Mouse (Mus musculus): ENCODE data around the gene Nrros.

The Nrros gene

DNA sequence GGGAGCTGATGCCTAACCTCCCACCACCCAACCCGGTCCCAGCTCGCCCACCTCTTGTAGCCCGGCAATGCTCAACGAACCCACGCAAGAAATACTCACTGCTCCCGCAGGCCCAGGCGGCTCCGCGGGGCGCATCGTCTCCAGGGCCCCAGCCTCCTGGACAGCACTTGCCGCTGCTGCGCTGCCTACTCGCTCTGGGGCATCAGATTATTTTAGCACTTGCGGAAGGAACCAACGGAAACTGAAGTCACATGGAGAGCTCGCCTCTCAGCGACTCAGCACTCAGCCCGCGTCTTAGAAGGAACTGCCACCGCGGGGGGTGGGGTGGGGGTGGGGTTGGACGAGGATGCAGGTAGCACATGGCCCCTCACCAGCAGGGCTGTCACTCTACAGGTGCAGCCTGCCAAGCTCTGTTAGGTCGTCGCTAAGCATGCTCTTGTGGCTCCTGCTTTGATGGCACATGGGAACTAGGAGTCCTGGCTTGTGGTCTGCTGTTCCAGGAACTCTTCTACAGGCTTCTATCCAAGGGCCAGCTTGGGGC lies at the start of gene Nrros:
Nrros (minus strand) TSS at position 314 of the 541 bp plus-strand sequence.
- DNase-seq = peak; percentile 60 to 64

DNA sequence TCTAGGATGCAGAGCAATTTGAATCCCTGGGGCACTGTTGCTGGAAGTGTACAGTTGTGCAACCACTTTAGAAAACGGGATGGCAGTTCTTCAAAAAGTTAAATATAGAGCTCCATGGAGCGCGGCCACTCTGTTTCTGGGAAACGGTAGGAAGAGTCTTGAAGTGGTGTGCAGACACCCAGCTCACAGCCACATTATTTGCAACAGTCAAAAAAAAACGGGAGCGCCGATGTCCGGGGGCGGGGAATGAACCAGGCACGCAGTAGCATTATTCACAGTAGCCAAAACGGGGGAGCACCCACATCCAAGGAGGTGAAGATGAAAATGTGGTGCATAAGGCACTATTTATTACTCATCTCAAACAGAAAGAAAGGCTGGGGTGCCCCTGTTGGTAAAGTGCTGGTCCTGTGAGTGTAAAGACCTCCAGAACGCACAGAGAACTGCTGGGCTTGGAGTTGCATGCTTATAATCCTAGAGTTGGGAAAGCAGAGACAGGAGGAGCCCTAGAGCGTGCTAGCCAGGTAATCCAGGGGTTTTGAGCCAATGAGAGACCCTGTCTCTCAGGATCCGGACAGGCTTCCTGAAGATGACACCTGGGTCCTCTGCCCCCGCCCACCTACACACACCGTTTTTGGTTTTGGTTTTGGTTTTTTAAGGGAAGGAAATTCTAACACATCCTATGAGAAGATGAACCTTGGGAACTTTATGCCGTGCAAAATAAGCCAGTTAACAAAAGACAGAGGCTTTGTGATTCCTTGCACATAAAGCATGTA lies 49.6 kb upstream of the Nrros start:
- no peak for DNase-seq

DNA sequence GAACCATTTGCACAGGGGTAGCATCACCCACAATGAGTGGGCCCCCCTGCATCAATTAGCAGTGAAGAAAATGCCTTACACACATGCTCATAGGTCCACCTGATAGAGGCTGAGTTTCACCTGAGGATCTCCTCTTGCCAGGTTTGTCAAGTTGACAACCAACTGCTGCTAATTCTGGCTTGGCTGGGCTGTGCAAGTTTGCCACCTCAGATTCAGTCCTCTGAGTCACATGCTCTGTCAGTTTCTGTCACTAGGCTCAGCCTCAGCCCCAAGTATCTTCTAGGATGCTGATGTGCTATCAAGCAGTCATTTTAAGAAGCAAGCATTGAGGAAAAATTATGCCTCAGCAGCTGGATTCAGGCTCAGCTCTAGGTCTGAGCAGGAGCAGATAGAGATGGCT lies 48.8 kb upstream of the Nrros start:
- DNase-seq = no peak

DNA sequence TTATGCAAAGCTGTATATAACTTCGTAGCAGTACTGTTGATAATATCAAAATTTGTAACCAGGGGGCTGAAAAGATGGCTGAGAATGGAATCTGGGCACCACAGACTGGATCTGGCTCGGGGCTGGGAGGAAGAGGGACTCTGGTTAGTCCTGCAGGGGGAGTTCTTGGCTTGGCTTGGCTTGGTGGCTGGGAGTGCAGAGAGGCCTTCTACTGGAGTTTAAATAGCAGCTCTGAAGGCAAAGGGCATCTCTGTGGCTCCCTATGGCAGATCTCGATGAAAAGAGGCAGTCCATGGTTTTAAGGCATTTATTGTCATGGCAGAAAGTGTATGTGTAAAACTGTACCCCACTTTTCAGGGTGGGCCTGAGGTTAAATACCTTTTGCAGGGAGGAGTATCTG lies 39.5 kb upstream of the Nrros start:
- DNase-seq = peak in 1 of 2 experiments; percentile 8

DNA sequence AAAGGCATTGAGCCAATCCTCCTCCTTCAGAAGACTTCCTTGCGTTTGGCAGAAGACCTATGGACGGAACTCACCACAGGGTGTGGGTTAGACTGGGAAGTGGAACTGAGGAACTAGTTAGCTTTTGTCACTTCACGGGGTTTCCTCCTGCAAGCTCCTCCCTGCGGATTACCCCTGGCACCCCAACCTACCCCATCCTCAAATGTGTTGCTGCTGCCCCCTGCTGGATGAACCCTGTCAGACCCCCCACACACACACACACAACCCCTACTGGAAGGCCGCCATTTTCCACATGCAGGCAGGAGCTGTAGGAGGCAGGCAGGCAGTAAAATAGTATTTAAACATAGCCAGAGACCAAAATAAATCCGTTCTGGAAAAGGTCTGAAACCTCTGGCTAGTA lies 37.3 kb upstream of the Nrros start:
- DNase-seq = peak; percentile 60 to 86

DNA sequence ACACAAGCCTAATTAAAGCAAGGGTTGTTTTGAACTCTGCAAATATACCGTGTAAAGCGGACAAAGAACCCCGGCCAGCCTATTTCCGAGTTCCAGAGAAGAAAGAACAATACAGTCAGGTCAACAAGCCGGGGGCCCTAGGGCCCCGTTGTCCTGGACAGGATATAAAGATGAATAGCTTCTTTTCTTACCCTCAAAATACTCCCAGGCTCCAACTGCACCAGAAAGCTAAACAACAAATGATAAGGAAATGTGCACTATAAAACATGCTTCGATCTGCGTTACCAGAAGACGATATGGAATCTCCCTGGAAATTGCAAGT lies 35.6 kb upstream of the Nrros start:
- DNase-seq = peak in 1 of 2 experiments; percentile 23

DNA sequence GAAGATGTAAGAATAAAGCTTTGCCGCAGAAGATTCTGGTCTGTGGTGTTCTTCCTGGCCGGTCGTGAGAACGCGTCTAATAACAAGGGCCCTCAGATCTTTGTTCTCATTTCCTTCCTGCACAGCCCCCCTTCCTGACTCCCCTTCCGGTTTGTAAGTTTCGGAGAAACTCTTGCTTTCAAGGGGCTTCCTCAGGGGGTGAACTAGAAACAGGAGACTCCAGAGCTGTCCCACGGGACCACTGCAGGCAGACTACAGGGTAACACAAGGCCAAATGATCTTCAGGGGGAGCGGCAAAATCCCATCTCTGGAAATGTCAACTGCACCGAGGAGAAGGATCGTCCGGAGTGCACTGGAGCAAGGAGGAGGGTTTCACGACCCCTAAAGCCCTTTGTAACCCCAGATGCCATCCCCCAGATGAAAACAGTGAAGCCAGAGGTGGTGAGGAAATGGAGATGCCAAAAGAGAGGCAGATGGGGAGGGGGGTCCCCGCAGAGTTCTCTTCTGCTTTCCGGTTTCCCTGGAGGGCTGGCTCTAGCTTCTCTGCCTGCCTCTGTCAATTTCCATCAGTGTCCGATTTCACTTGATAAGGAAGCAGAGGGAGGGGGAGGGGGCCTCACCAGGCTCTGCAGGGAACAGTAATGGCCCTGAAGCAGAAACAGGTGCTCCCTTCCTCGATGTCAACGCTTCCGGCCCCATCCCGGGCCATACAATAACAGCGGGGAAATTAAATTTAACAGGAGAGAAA lies 35.0 kb upstream of the Nrros start:
- DNase-seq = peak; percentile 46 to 65

DNA sequence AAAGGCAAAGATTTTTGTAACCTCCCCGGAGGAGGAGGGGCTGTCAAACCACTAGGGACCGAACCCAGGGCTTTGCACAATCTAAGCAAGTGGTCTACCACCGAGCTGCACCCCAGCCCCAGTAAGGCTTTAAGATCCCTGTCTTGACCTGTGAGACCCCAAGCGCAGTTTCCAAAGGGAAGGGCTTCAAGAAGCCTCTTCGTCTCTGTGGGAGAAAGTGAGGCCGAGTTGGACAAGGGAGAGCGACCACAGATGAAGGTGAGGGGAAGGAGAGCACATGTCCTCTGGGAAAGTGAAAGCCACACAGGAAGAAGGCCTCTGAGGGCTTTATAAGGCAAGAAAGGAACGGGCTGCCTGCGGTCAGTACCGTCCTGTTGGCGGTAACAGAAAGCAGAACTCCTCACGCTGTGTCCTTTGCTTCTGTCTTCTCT lies 24.6 kb upstream of the Nrros start:
- peak; percentile 27 to 34 for DNase-seq

DNA sequence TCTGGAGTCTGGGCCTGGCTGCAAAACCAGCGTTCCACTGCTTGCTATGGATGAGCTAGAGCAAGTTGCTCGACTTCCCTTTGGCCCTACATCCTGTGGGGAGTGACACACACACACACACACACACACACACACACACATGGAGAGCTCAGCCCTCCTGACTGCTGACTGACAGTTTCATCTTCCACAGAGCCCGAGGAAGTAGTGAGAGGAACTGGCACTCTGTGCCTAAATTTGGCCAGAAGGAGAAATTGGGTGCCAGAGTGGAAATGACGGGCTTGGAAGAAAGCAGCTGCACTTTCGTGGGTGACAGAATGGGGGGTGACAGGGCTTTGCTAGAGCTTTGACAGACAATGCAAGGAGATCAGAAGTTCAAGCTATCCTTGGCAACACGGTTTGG lies 23.7 kb upstream of the Nrros start:
- DNase-seq = peak; percentile 54 to 56

DNA sequence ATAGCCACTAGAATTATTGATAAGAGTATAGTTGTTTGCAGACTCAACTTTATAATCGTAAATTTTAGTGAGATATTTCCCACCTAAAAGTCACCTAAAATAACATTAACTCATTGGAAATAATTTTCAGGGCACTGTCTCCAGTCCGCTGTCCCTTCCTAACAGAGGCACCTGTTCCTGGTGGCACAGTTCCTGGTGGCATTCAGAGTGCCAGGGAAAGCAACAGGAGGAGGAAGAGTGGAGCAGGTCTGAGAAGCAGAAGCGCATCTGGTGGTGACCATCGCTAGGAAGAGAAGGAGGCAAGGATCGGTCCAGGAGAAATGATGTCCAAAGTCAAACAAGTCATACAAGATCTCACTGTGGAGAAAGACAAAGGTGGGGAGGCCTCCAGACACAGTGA lies 20.7 kb upstream of the Nrros start:
- no peak for DNase-seq

DNA sequence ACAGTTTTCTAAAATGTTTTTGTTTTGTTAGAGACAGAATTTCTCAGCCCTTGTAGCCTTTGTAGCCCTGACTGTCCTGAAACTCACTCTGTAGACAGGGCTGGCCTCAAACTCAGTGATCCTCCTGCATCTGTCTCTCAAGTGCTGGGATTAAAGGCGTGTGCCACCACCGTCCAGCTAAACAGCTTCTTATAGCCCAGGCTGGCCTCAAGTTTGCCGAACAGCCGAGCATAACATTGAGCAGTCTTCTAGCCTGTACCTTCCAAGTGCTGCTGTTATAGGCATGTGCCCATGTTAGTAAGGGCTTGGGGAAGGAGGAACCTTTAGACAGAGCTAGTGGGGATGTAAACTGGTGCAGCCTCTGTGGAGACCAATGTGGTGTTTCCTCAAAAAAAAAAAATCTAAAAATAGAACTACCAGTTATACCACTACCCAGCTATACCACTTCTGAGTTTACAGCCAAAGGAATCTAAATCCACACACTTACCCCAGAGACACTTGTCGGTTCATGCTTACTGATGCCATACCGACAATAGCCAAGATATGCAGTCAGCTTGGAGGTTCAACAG lies 14.0 kb upstream of the Nrros start, which contains the start of gene Bex6:
Bex6 (plus strand) TSS at position 491 of the 569 bp plus-strand sequence.
- no peak for DNase-seq

DNA sequence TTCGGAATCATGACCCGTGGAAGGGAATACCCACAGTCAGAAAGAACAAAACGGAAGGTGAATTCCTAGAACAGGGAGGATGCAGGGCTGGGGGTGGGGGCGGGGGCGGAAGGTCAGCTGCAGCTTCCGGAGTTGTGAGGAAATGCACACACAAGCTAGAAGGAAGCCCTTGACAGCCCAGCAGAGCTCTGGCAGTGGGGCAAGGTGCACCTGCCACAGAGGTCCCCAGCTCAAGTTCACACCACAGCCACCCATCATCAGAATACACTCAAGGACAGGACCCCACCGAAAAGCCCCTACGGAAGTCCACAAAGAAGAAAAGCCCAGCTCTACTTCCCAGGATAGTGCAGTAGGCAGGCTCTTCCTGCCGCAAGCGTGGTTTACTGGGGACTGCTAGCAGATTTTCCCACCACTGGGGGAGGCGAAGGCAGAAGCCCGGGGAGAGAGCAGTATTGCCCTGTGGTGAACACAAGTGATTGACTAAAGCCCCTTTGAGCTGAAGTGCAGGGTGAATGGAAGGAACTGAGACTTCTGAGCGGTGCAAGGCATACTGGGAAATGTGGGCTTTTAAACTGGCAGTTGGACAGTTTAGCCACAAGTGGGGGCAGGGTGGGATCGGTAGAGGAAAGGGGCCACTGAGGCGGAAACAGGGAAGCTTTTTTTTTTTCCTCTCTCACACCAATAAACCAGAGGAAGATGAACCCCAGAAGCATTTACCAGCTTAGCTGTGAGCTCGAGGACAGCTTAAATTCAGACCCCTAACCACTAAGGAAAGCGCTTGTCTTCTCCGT lies 11.7 kb upstream of the Nrros start:
- peak; percentile 18 to 42 for DNase-seq

DNA sequence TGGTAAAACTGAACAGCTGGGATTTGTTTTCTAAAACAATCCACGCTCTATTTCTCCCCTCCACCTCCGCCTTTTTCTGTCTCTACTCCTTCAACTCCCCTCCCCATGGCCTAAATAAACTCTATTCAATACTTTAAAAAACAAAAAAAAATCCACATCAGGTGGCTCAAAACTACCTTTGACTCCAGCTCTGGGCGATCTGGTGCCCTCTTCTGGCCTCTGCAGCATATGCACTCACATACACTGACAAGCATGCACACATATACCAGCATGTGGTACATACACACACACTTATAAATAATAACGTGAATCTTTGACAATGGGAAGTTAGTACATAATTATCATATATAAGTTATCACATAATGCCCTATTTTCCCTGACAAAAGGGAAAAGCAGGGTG lies 9.6 kb upstream of the Nrros start:
- DNase-seq = no peak

DNA sequence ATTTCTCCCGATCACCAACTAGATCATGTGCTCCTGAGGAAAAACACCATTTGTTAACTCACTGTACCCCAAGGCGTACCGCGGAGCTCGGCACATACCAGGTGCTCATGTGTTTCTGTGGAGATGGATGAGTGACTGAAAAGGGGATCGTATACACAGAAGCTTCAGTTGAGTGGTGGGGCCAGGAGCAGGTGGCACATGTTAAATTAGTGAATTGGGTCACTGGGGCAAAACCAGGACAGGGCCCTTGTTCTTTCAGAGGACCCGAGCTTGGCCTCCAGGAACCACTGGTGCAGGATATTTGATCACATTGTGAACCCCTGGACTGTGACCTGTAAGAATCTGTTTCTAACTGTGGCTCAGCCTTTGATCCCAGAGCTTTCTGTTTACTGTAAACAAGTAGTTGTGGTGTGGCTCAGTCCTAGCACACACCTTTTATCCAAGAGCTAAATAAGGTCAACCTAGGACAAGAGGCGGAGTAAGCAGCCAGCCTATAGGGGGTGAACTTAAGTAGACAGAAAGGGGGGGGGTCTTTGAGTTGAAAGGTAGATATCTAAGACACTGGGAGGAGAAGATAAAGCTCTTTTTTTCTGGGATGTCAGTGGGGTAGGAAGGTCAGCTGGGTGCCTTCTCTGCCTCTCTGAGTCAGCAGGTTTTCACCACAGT lies 9.1 kb upstream of the Nrros start:
- no peak for DNase-seq

DNA sequence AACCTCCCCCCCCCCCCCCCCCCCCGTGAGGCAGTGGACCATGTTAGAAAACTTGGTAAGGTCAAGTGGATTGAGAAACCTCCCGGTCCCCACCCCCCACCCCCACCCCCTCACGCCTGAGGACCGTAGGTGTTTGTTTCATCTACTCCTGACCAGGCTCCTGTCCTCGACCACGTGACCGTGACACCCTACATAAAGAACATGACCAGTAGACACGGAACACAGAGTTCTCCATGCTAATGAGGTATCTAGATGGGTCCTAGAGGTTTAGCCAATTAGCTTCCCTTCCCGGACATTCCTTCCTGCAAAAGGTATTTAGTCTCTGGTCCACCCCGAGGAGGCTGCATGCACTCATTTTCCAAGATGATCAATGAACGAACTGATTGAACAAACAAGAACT lies 8.0 kb upstream of the Nrros start:
- peak in 1 of 2 experiments; percentile 72 for DNase-seq

DNA sequence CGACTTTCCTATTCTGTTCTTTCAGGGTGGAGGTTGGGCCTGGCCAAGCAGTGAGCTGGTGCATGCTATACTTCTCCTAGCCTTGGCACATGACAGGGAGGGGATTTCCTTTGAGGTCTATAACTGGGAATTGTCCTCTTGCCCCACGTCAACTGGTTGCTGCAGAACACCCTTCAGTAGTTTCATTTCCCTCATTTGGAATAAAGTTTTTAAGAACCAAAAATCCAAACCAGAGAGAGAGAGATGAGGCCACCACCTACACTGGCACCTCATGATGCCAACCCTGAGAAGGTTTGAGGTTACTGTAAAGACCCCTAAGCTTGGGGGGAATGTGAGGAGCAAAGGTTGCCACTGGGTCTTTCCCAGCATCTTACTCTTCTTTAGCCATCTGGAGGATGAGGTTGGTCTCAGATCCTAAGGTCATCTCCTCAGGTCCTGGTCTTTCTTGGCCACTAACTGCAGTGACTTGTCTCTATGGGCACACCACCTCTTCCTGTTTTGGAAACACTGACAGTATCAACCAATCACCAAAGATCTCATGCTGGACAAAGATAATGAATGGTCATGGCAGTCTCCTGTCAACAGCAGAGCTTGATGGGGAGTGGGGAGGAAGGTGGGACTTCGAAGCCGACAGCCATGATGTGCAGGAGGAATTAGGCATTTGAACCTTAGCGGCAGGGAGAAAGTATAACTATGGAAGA lies 5.8 kb upstream of the Nrros start:
- DNase-seq = no peak

DNA sequence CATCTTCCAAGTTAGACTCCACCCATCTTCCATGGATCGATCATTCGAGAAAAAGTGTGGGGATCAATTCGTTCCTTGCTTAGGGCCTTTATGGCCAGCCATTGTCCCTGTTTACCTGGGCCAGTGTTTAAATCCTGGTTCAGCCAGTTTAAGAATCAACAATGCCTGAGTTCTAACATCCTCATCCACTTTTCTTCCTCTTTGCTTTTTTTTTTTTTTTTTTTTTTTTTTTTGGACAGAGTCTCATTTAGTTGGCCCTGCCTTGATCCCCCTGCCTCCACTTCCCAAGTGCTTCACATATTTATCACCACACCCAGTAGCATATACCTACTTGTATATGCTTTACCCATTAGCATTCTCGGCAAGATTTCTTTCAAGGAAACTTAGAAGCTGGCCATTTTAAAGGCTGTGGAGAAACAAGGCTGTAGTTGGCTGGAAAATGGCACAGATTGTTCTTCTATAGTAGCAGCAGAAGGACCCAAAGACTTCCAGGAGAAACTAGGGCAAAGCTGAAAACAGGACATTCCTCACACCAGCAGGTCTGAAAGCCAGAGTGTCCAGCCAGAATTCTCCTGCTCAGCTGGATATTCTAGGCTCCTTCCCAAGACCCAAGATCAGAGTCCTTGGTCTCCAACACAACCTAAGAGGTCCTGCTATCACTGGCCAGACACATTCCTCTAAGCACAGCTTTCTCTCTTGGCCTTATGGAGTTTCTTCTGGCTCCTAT lies 2.6 kb upstream of the Nrros start:
- DNase-seq = no peak

DNA sequence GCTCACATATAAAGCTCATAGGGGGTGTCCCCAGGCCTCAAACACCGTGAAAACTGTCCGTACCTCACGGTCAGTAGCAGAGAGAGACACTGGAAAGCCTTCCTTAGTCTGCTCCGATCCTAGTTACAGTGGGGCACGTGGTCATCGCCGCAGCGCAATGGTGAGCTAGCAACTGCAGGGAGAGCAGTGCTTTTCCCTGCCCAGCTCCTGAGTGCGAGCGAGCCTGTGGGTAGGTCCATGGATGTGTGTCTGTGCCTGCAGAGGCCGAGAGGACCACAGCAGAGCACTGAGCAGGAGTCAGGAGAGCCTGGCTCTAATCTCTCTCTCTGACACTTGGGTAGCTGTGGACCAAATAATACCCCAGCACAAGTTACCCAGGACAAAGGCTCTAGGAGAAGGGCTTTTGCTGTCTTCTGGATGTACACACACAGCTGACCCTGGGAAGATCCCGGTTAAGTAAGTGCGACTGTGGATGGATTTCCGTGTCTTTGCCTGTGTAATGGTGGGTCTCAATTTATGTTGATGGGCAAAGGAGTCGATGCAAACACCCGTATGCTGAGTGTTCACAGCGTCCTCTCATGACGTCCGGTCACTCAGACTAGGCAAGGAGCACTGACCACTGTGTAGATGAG lies 882 bp downstream of the Nrros start:
- peak in 1 of 2 experiments; percentile 48 for DNase-seq

DNA sequence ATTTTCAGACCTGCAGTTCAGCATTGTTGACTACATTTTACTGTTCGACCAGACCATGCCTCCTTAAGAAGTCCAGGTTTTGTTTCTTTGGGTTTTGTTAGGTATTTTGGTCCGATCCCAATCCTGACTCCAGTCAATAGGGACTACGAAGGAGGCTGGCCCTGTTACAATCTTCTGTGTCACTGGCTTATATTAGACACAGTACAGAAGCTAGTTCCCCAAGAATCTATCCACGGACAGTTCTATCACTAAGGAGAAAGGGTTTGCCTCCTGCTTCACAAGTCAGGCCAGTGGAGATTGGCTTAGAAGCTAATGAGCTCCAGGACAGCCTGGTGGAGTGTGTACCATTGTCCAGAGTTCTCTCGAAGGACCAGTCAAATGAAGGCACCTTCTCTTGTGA lies 1.5 kb downstream of the Nrros start:
- DNase-seq = no peak

DNA sequence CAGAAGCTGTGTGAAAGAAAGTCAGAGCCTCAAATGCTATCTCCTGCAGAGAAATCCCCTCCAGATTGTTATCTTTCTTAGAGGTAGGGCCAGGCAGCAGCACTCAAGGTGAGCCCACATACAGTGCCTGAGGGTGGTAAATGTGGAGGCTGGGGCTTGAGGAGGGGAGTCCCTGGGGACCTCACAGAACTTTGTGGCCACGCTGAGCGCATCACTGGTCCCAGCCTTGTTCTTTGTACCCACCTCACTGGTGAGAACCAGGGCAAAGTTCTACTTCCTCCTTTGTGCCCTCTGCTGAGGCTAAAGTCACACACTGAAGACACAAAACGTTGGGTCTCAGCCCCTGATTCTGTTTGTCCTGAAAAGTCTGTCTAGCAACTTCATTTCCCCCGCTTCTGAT lies 2.0 kb downstream of the Nrros start:
- DNase-seq = peak; percentile 20 to 63

All from kidney, postnatal 36 days (tissue).